Mouse (Mus musculus) natural killer cell, adult 2 months (primary cell): ENCODE data around the gene Scnm1.
"Not testable (repeated sequence)": the region's sequence is repeated elsewhere in the genome, so short reads cannot be mapped to it uniquely, and the experiment has no call there.

Experiments used
- DNase-seq, 2 experiments: peaks; one replicate each; pipeline ENCODE4 v3.0.0; 2022; ENCODE audit warnings: low spot score in 2 of 2

The Scnm1 gene

GRCm38 (mm10) chr3:95107308-95107707 lies 26.5 kb downstream of the Scnm1 start:
- not testable (repeated sequence) for DNase-seq

- DNase-seq: peak; percentile 95 to 96
These were observed 27.3 kb downstream of the Scnm1 start, which contains the start of gene Pip5k1a for GRCm38 (mm10) chr3:95106338-95107117. TSS of gene Pip5k1a (minus strand) at chr3:95106930.

GRCm38 (mm10) chr3:95105586-95106337 lies 28.0 kb downstream of the Scnm1 start:
- DNase-seq: no peak

- DNase-seq: no peak
These were observed 28.7 kb downstream of the Scnm1 start for GRCm38 (mm10) chr3:95105121-95105520.

- DNase-seq: no peak
These were observed 33.0 kb downstream of the Scnm1 start for GRCm38 (mm10) chr3:95100854-95101253.

- DNase-seq: no peak
These were observed 45.7 kb downstream of the Scnm1 start for GRCm38 (mm10) chr3:95088071-95088470.
